8 mouse cellular contexts compared by ENCODE assay signal in the genomic region with DNA sequence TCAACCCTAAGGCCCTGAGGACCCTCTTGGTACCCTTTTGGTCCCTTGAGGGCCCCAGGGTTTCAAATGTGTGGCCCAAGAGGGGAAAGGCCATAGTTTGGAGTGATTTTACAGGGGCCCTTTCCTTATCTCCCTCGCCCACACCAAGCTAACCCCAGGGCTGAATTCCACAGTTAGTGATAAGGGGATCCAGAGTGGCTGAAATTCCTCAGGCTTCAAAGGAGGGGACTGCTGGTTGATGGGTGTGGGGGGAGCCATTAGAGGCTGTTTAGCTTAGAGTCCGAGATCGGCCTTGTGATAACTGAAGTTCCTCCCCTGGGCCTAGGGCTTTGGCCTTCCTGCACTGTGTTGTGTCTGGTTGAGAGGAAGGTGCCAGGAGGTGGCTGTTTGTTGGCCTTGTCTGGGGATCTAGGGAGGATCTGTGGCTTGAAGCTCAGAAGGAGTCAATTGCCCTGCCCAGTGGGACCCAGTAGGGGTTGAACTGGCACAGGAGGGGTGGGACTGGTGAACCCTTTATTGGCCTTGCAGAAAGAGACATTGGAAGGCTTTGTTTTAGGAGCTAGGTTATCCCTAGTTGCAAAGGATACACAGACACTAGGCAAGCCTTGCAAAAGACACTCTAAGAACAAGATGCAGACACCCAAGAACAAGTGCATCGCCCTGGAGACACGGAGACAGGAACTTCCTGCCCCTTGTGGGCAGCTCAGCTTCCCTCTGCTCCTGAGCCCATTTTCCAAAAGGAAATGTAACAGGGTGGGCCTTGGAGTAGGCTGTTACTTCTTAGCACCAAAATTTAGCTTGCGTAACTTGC. TPM values are rescaled to one million over a fixed set of nuclear protein-coding genes. Genes with fewer than 3 reads are reported as not detected.
DNase-seq lines count a peak whose midpoint lies in the region; ATAC-seq and TF ChIP-seq lines count a peak whose summit lies in the region.

No protein-coding gene starts in this region.

- peak overlapping the region; percentile 44; the same call in 1 of the 2 replicates for H3K4me2 ChIP-seq in kidney, embryonic 15.5 days
- peak overlapping the region; percentile 20 for H3K4me2 ChIP-seq in intestine, embryonic 14.5 days (ENCODE audit: low read length)
- no peak overlapping the region for H3K4me2 ChIP-seq in forebrain, postnatal 0 days (ENCODE audit: low read depth)
- H3K4me2 ChIP-seq in midbrain, embryonic 16.5 days (ENCODE audit: low read length) = no peak overlapping the region

- H3K9ac ChIP-seq in kidney, embryonic 15.5 days = no peak overlapping the region
- 0 out of 2 replicates have a peak overlapping the region, but pooled peaks have one; percentile 8 for H3K9ac ChIP-seq in intestine, embryonic 14.5 days (ENCODE audit: low read length)
- no peak overlapping the region for H3K9ac ChIP-seq in forebrain, postnatal 0 days
- no peak overlapping the region for H3K9ac ChIP-seq in midbrain, embryonic 16.5 days (ENCODE audit: low read depth, low read length)

- H3K4me1 ChIP-seq in kidney, embryonic 15.5 days = peaks cover 46% of the 10 kb centered on the region
- peaks cover 26% of the 10 kb centered on the region for H3K4me1 ChIP-seq in intestine, embryonic 14.5 days (replicated peaks; ENCODE audit: control insufficient read depth, insufficient read depth, low read length)
- H3K4me1 ChIP-seq in forebrain, postnatal 0 days (ENCODE audit: insufficient read depth) = no peaks in the 10 kb centered on the region
- no peaks in the 10 kb centered on the region for H3K4me1 ChIP-seq in midbrain, embryonic 16.5 days (ENCODE audit: control insufficient read depth, insufficient read depth, low read length)

- no peaks in the 10 kb centered on the region for H3K9me3 ChIP-seq in kidney, embryonic 15.5 days (replicated peaks)
- H3K9me3 ChIP-seq in intestine, embryonic 14.5 days (ENCODE audit: control insufficient read depth, low read length) = no peaks in the 10 kb centered on the region
- H3K9me3 ChIP-seq in forebrain, postnatal 0 days (ENCODE audit: low read length) = no peaks in the 10 kb centered on the region
- H3K9me3 ChIP-seq in midbrain, embryonic 16.5 days (replicated peaks; ENCODE audit: control insufficient read depth, low read length, poor library complexity, severe bottlenecking) = no peaks in the 10 kb centered on the region

- no peak overlapping the region for H3K27ac ChIP-seq in kidney, embryonic 15.5 days
- peak overlapping the region; percentile 73 for H3K27ac ChIP-seq in intestine, embryonic 14.5 days (ENCODE audit: low read depth)
- no peak overlapping the region for H3K27ac ChIP-seq in forebrain, postnatal 0 days (ENCODE audit: low read depth, low read length)
- H3K27ac ChIP-seq in midbrain, embryonic 16.5 days (ENCODE audit: low read length) = no peak overlapping the region

- H3K4me3 ChIP-seq in kidney, embryonic 15.5 days (replicated peaks) = no peak overlapping the region
- H3K4me3 ChIP-seq in intestine, embryonic 14.5 days (ENCODE audit: low read depth, low read length) = no peak overlapping the region; the same call in 1 of the 2 replicates
- H3K4me3 ChIP-seq in forebrain, postnatal 0 days (ENCODE audit: low read depth, low read length) = no peak overlapping the region
- no peak overlapping the region for H3K4me3 ChIP-seq in midbrain, embryonic 16.5 days (ENCODE audit: low read depth, low read length)

- no peaks in the 10 kb centered on the region for H3K36me3 ChIP-seq in kidney, embryonic 15.5 days
- H3K36me3 ChIP-seq in intestine, embryonic 14.5 days (ENCODE audit: control insufficient read depth, insufficient read depth, low read length) = no peaks in the 10 kb centered on the region
- no peaks in the 10 kb centered on the region for H3K36me3 ChIP-seq in forebrain, postnatal 0 days (ENCODE audit: insufficient read depth)
- no peaks in the 10 kb centered on the region for H3K36me3 ChIP-seq in midbrain, embryonic 16.5 days (ENCODE audit: control insufficient read depth, insufficient read depth, low read length)

- no peak for DNase-seq in kidney, postnatal 4 days
- DNase-seq in c-Kit-positive CD71-positive TER-119-positive erythroid progenitor cells, embryonic 14.5 days (ENCODE audit: low spot score) = peak; percentile 69
- peak; percentile 66 for DNase-seq in intestine, embryonic 14.5 days (ENCODE audit: low spot score)
- DNase-seq in thymus, postnatal 4 days = no peak
- no peak for DNase-seq in forebrain, postnatal 0 days

- ATAC-seq in kidney, embryonic 15.5 days (replicated peaks; ENCODE audit: low FRiP score) = no peak
- ATAC-seq in intestine, embryonic 14.5 days (replicated peaks; ENCODE audit: low FRiP score, low TSS enrichment, low read depth) = peak; percentile 73
- ATAC-seq in megakaryocyte-erythroid progenitor cell, adult 5-6 weeks (replicated peaks; ENCODE audit: low FRiP score, low TSS enrichment, poor library complexity, severe bottlenecking) = peak; percentile 74
- no peak for ATAC-seq in forebrain, postnatal 0 days
- no peak for ATAC-seq in midbrain, embryonic 16.5 days

- H3K27me3 ChIP-seq in kidney, embryonic 15.5 days = no peaks in the 10 kb centered on the region
- H3K27me3 ChIP-seq in intestine, embryonic 14.5 days (replicated peaks; ENCODE audit: control insufficient read depth, insufficient read depth, low read length) = no peaks in the 10 kb centered on the region
- H3K27me3 ChIP-seq in forebrain, postnatal 0 days (ENCODE audit: insufficient read depth, low read length) = no peaks in the 10 kb centered on the region
- H3K27me3 ChIP-seq in midbrain, embryonic 16.5 days (ENCODE audit: control insufficient read depth, insufficient read depth, low read depth, low read length) = no peaks in the 10 kb centered on the region

- no peak for TF ChIP-seq CTCF in forebrain, postnatal 0 days (IDR thresholded peaks at IDR 0.05; ENCODE audit: low read depth)

- WGBS in kidney, embryonic 15.5 days = 59% methylated on average over 6 of the region's 6 CpGs
- 43% methylated on average over 6 of the region's 6 CpGs for WGBS in intestine, embryonic 14.5 days
- WGBS in forebrain, postnatal 0 days = 85% methylated on average over 6 of the region's 6 CpGs
- 88% methylated on average over 6 of the region's 6 CpGs for WGBS in midbrain, embryonic 16.5 days

RNA-seq across cellular contexts. Expression of a gene that starts 0.7 kb away (rescaled TPM):
- polyA plus RNA-seq in kidney, embryonic 15.5 days (2015; fragmentation: Nextera tagmentation; extraction: Ambion mirVana) = 0.42 and 0.54 TPM in 2 replicates
- polyA plus RNA-seq in intestine, embryonic 14.5 days (2014; fragmentation: Nextera tagmentation; extraction: Ambion mirVana) = 1.2 and 1.4 TPM in 2 replicates
- total RNA-seq in megakaryocyte-erythroid progenitor cell, adult 5-6 weeks (2014; fragmentation: Nextera tagmentation) = 0.07 TPM in 1 of 2 replicates, not detected in the other
- 0.28 TPM in 1 of 2 replicates, not detected in the other for total RNA-seq in megakaryocyte-erythroid progenitor cell, adult 5-6 weeks (2017)
- total RNA-seq in forebrain, postnatal 0 days (2014; rRNA removed) = 0.43 TPM in 1 of 2 replicates, not detected in the other
- polyA plus RNA-seq in forebrain, postnatal 0 days (2015; fragmentation: Nextera tagmentation; extraction: Ambion mirVana) = 0.04 and 0.07 TPM in 2 replicates
- polyA plus RNA-seq in midbrain, embryonic 16.5 days (2015; fragmentation: Nextera tagmentation; extraction: Ambion mirVana) = 0.14 and 0.16 TPM in 2 replicates

RNA-seq across cellular contexts. Expression of a gene that starts 56.5 kb away (rescaled TPM):
- 0.13 and 0.49 TPM in 2 replicates for polyA plus RNA-seq in kidney, embryonic 15.5 days (2015; fragmentation: Nextera tagmentation; extraction: Ambion mirVana)
- 0.48 and 1.1 TPM in 2 replicates for polyA plus RNA-seq in intestine, embryonic 14.5 days (2014; fragmentation: Nextera tagmentation; extraction: Ambion mirVana)
- not detected in 2 replicates for total RNA-seq in megakaryocyte-erythroid progenitor cell, adult 5-6 weeks (2014; fragmentation: Nextera tagmentation)
- not detected in 2 replicates for total RNA-seq in megakaryocyte-erythroid progenitor cell, adult 5-6 weeks (2017)
- 0.48 TPM in 1 of 2 replicates, not detected in the other for total RNA-seq in forebrain, postnatal 0 days (2014; rRNA removed)
- polyA plus RNA-seq in forebrain, postnatal 0 days (2015; fragmentation: Nextera tagmentation; extraction: Ambion mirVana) = 0.12 TPM in 1 of 2 replicates, not detected in the other
- polyA plus RNA-seq in midbrain, embryonic 16.5 days (2015; fragmentation: Nextera tagmentation; extraction: Ambion mirVana) = 0.07 TPM in 1 of 2 replicates, not detected in the other

Comparison
In these comparisons a context has a peak if more than half of its experiments do, and no peak if none do; other contexts are left out.
1. ATAC-seq: peak in intestine, embryonic 14.5 days (single experiment) and megakaryocyte-erythroid progenitor cell, adult 5-6 weeks (single experiment); none in kidney, embryonic 15.5 days (single experiment), forebrain, postnatal 0 days (single experiment) and midbrain, embryonic 16.5 days (single experiment).
2. H3K4me2 ChIP-seq: peak in kidney, embryonic 15.5 days (single experiment) and intestine, embryonic 14.5 days (single experiment); none in forebrain, postnatal 0 days (single experiment) and midbrain, embryonic 16.5 days (single experiment).
3. DNase-seq: peak in c-Kit-positive CD71-positive TER-119-positive erythroid progenitor cells, embryonic 14.5 days (single experiment) and intestine, embryonic 14.5 days (single experiment); none in kidney, postnatal 4 days (0 of 2), thymus, postnatal 4 days (single experiment) and forebrain, postnatal 0 days (single experiment).